11 mouse cellular contexts compared by ENCODE assay signal in genomic region chr8:10760231-10760630, GRCm38 (mm10).
DNase-seq lines count a peak whose midpoint lies in the region; ATAC-seq and TF ChIP-seq lines count a peak whose summit lies in the region.
"Had no signal": no experiment of that assay in that cellular context is flagged by ENCODE, and none has a peak within 500 bp of the region (broad histone marks: within the 10 kb centered on the region; RNA-seq: fewer than 3 reads in every experiment).

No protein-coding gene starts in this region.

- peak overlapping the region; percentile 20 for H3K4me2 ChIP-seq in lung, embryonic 14.5 days
- no peak overlapping the region for H3K4me2 ChIP-seq in forebrain, embryonic 15.5 days (replicated peaks)
- no peak overlapping the region for H3K4me2 ChIP-seq in limb, embryonic 11.5 days (ENCODE audit: low read depth, severe bottlenecking)
- no peak overlapping the region for H3K4me2 ChIP-seq in stomach, embryonic 16.5 days (ENCODE audit: low read depth, low read length)

- no peaks in the 10 kb centered on the region for H3K27me3 ChIP-seq in lung, embryonic 14.5 days (ENCODE audit: insufficient read depth, low read length)
- H3K27me3 ChIP-seq in forebrain, embryonic 15.5 days = no peaks in the 10 kb centered on the region
- no peaks in the 10 kb centered on the region for H3K27me3 ChIP-seq in limb, embryonic 11.5 days (ENCODE audit: control insufficient read depth, insufficient read depth, low read length)
- no peaks in the 10 kb centered on the region for H3K27me3 ChIP-seq in stomach, embryonic 16.5 days (ENCODE audit: control insufficient read depth, insufficient read depth, low read length)

- H3K4me1 ChIP-seq in lung, embryonic 14.5 days (ENCODE audit: insufficient read depth) = peaks cover 9% of the 10 kb centered on the region
- peaks cover 26% of the 10 kb centered on the region for H3K4me1 ChIP-seq in forebrain, embryonic 15.5 days
- peaks cover 27% of the 10 kb centered on the region for H3K4me1 ChIP-seq in limb, embryonic 11.5 days (ENCODE audit: control insufficient read depth, insufficient read depth, low read length)
- peaks cover 19% of the 10 kb centered on the region for H3K4me1 ChIP-seq in stomach, embryonic 16.5 days (ENCODE audit: control insufficient read depth, insufficient read depth, low read length)

- ATAC-seq in lung, embryonic 14.5 days (ENCODE audit: insufficient read depth) = no peak
- no peak for ATAC-seq in forebrain, embryonic 15.5 days (replicated peaks)
- ATAC-seq in limb, embryonic 11.5 days (ENCODE audit: insufficient number of reproducible peaks, low FRiP score, low TSS enrichment, low read depth) = no peak
- ATAC-seq in stomach, embryonic 16.5 days (ENCODE audit: insufficient read depth, low FRiP score) = no peak

- WGBS in lung, embryonic 14.5 days = 26% methylated on average over 6 of the region's 6 CpGs
- 19% methylated on average over 6 of the region's 6 CpGs for WGBS in forebrain, embryonic 15.5 days
- 49% methylated on average over 6 of the region's 6 CpGs for WGBS in limb, embryonic 11.5 days
- 38% methylated on average over 6 of the region's 6 CpGs for WGBS in stomach, embryonic 16.5 days

- TF ChIP-seq CTCF in lung, embryonic 14.5 days (IDR thresholded peaks at IDR 0.05; ENCODE audit: low read depth) = no peak

- no peaks in the 10 kb centered on the region for H3K9me3 ChIP-seq in lung, embryonic 14.5 days (ENCODE audit: low read depth, low read length)
- H3K9me3 ChIP-seq in forebrain, embryonic 15.5 days = no peaks in the 10 kb centered on the region
- no peaks in the 10 kb centered on the region for H3K9me3 ChIP-seq in limb, embryonic 11.5 days (ENCODE audit: control insufficient read depth, low read length)
- H3K9me3 ChIP-seq in stomach, embryonic 16.5 days (replicated peaks; ENCODE audit: control insufficient read depth, low read length) = no peaks in the 10 kb centered on the region
- H3K9me3 ChIP-seq: megakaryocyte, embryonic 14.5 days had no signal

- no peak overlapping the region for H3K4me3 ChIP-seq in lung, embryonic 14.5 days (ENCODE audit: low read depth, low read length)
- H3K4me3 ChIP-seq in forebrain, embryonic 15.5 days = no peak overlapping the region
- no peak overlapping the region for H3K4me3 ChIP-seq in limb, embryonic 11.5 days (ENCODE audit: low read depth, low read length)
- no peak overlapping the region for H3K4me3 ChIP-seq in stomach, embryonic 16.5 days (replicated peaks; ENCODE audit: low read length)
- H3K4me3 ChIP-seq: left cerebral cortex, adult 2 months; megakaryocyte, embryonic 14.5 days had no signal

- DNase-seq in lung, embryonic 14.5 days = peak; percentile 49
- no peak for DNase-seq in lung, postnatal 14 days
- DNase-seq in limb, embryonic 11.5 days (ENCODE audit: low spot score) = no peak
- no peak for DNase-seq in layer of hippocampus, adult 9-11 months
- DNase-seq in urinary bladder, postnatal 36 days (ENCODE audit: low spot score in 2 of 2) = no peak
- DNase-seq: right cerebral cortex, adult 18-20 months; thymus, adult 2 months had no signal

- H3K27ac ChIP-seq in lung, embryonic 14.5 days (ENCODE audit: low read depth) = peak overlapping the region; percentile 75
- H3K27ac ChIP-seq in forebrain, embryonic 15.5 days (replicated peaks) = peak overlapping the region; percentile 88
- H3K27ac ChIP-seq in limb, embryonic 11.5 days (replicated peaks; ENCODE audit: low read depth, low read length) = peak overlapping the region; percentile 99
- H3K27ac ChIP-seq in stomach, embryonic 16.5 days (ENCODE audit: low read length) = peak overlapping the region; percentile 83
- H3K27ac ChIP-seq: left cerebral cortex, adult 2 months had no signal

- no peak overlapping the region for H3K9ac ChIP-seq in lung, embryonic 14.5 days
- H3K9ac ChIP-seq in forebrain, embryonic 15.5 days (replicated peaks) = no peak overlapping the region
- peak overlapping the region; percentile 43 for H3K9ac ChIP-seq in limb, embryonic 11.5 days (ENCODE audit: low read length)
- H3K9ac ChIP-seq in stomach, embryonic 16.5 days (ENCODE audit: low read length) = no peak overlapping the region

- H3K36me3 ChIP-seq in lung, embryonic 14.5 days (ENCODE audit: insufficient read depth) = no peaks in the 10 kb centered on the region
- no peaks in the 10 kb centered on the region for H3K36me3 ChIP-seq in forebrain, embryonic 15.5 days
- no peaks in the 10 kb centered on the region for H3K36me3 ChIP-seq in limb, embryonic 11.5 days (ENCODE audit: control insufficient read depth, insufficient read depth, low read length)
- no peaks in the 10 kb centered on the region for H3K36me3 ChIP-seq in stomach, embryonic 16.5 days (ENCODE audit: control insufficient read depth, insufficient read depth, low read length)
